Mouse (Mus musculus) frontal cortex, postnatal 25 days (tissue): ENCODE results near the gene Wbp1l.
A peak's percentile ranks its signal among the peaks of the same experiment; 100 is the strongest.

Experiments used
- DNase-seq, 2 experiments: peaks; one replicate each; pipeline ENCODE4 v3.0.0; 2022; ENCODE audit warnings: low spot score in 2 of 2

The Wbp1l gene

GRCm38 (mm10) chr19:46599375-46600256 is 732 bp downstream of the Wbp1l start:
- DNase-seq = no peak

GRCm38 (mm10) chr19:46600371-46600770 is 1.5 kb downstream of the Wbp1l start:
- no peak for DNase-seq

- no peak for DNase-seq
Observed at GRCm38 (mm10) chr19:46601491-46601890, 2.6 kb downstream of the Wbp1l start.

- no peak for DNase-seq
Observed at GRCm38 (mm10) chr19:46602406-46602805, 3.5 kb downstream of the Wbp1l start.

- no peak for DNase-seq
Observed at GRCm38 (mm10) chr19:46606718-46607117, 7.8 kb downstream of the Wbp1l start.

GRCm38 (mm10) chr19:46607424-46607823 is 8.5 kb downstream of the Wbp1l start:
- no peak for DNase-seq

- DNase-seq = no peak
Observed at GRCm38 (mm10) chr19:46608158-46608557, 9.3 kb downstream of the Wbp1l start.

- DNase-seq = no peak
Observed at GRCm38 (mm10) chr19:46616378-46616777, 17.5 kb downstream of the Wbp1l start.

GRCm38 (mm10) chr19:46617361-46617760 is 18.5 kb downstream of the Wbp1l start:
- DNase-seq = no peak

GRCm38 (mm10) chr19:46618322-46618721 is 19.4 kb downstream of the Wbp1l start:
- DNase-seq = no peak

- no peak for DNase-seq
Observed at GRCm38 (mm10) chr19:46619001-46619400, 20.1 kb downstream of the Wbp1l start.

GRCm38 (mm10) chr19:46619518-46619917 is 20.6 kb downstream of the Wbp1l start:
- no peak for DNase-seq

- peak in 1 of 2 experiments; percentile 42 for DNase-seq
Observed at GRCm38 (mm10) chr19:46620016-46620808, 21.3 kb downstream of the Wbp1l start.

- DNase-seq = no peak
Observed at GRCm38 (mm10) chr19:46621236-46622183, 22.6 kb downstream of the Wbp1l start.

- no peak for DNase-seq
Observed at GRCm38 (mm10) chr19:46622659-46623193, 23.8 kb downstream of the Wbp1l start.

- no peak for DNase-seq
Observed at GRCm38 (mm10) chr19:46623194-46623667, 24.3 kb downstream of the Wbp1l start.

- no peak for DNase-seq
Observed at GRCm38 (mm10) chr19:46623790-46624772, 25.2 kb downstream of the Wbp1l start.

GRCm38 (mm10) chr19:46625015-46625414 is 26.1 kb downstream of the Wbp1l start:
- no peak for DNase-seq

- DNase-seq = no peak
Observed at GRCm38 (mm10) chr19:46625519-46625918, 26.6 kb downstream of the Wbp1l start.

GRCm38 (mm10) chr19:46628403-46628802 is 29.5 kb downstream of the Wbp1l start:
- DNase-seq = no peak
